Mouse (Mus musculus) megakaryocyte, adult 5-6 weeks (primary cell): ENCODE results near the gene Serpinf1. TPM values are rescaled to one million over a fixed set of nuclear protein-coding genes. Genes with fewer than 3 reads are reported as not detected.
"Not testable (repeated sequence)": the region's sequence is repeated elsewhere in the genome, so short reads cannot be mapped to it uniquely, and the experiment has no call there.

Source experiments
- ATAC-seq: 2 replicates; pipeline ENCODE4 v1.8.0; 2016; ENCODE audit warnings: mild to moderate bottlenecking, inconsistent platforms; ENCODE audit not compliant: poor library complexity, severe bottlenecking
- total RNA-seq, 2 experiments: library from RNA; stranded (forward) in 1 of 2; stranded (reverse) in 1 of 2; fragments of 153-499, 151-499 nt in 1 of 2; fragments of 221-1000, 200-1000 nt in 1 of 2; gene quantifications; 2 replicates each; pipeline versions ENCODE4 v1.2.3 to v1.2.4; 2015 to 2017

The Serpinf1 gene
- total RNA-seq, 2 experiments from 2014 or later, result 30.8 to 36.2 TPM

DNA sequence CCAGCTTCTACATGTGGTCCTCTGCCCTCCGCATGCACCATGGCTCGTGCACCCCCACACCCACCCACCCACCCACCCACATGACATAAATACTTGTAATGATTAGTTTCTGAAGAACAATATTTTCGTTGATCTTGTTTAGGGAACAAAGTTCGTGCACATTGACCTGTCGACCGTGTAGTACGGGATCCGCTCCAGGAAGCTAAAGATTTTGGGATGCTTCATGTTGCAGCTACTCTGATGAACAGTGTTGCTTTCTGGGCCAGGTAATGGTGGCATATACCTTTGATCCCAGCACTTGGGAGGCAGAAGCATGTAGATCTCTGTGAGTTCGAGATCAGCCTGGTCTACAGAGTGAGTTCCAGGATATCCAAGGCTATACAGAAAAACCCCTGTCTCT lies 1.5 kb upstream of the Serpinf1 start:
- no peak for ATAC-seq

- no peak for ATAC-seq
Observed at GRCm38 (mm10) chr11:75423091-75423490, 590 bp upstream of the Serpinf1 start.

- no peak for ATAC-seq
Observed at GRCm38 (mm10) chr11:75421375-75422012, 1.0 kb downstream of the Serpinf1 start.

DNA sequence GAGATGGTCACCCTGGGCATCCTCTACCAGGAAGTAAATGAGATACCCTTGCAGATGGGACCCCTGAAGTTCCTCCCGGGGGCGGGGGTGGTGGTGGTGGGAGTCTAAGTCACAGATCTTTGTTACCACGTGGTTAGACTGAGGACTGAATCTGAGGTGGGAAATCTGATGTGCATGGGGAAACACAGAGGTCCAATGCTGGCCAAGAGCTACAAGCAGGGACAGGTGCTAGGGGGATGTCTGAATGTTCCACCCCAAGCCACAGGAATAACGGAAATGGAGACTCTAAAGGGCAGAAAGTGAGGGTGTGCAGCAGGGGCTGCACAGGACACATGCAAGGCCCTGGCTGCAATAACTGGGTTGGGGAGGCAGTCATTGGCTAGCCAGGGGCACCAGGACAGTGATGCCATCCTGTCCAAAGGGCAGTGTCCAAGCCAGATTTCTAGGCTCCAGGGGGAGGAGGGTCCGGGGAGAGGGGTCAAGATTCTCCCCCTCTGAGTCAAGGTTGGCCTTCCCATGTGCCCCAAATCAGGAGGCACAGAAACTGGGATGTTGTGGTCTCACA lies 1.6 kb downstream of the Serpinf1 start:
- ATAC-seq, result no peak

- ATAC-seq, result no peak
Observed at GRCm38 (mm10) chr11:75420037-75420436, 2.5 kb downstream of the Serpinf1 start.

DNA sequence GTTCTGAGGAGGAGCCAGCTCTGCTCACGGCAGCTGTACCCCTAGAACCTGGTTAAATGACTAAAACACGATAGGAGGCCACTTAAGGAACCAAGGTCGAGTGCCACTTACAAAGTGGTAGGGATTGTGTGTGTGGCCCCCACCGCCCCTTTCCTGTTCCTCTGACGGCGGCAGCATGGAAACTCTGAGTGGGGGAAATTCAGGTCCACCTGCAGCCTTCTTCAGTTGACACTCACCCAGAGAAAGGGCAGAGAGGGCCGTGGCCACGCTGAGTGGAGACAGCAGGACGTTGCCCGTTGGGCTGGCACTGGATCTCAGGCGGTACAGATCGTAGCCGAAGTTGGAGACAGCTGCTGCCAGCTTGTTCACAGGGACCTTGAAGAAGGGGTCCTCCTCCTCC lies 6.5 kb downstream of the Serpinf1 start:
- no peak for ATAC-seq

- ATAC-seq, result peak; percentile 92
Observed at GRCm38 (mm10) chr11:75415096-75415495, 7.4 kb downstream of the Serpinf1 start.

DNA sequence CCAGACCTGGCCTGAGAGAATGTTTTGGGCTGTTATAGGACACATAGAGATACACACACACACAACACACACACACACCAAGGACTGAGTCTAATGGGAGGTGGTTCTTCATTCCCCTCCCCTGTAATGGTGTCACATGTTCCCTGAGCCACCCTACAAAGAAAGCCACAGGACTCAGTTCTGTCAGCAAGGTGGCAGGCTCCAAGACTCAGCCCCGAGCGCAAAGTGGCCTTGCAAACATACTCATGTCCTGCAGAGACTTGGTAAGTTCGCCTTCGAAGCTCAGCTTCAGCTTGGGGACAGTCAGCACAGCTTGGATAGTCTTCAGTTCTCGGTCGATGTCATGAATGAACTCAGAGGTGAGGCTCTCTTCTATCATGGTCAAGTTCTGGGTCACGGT lies 11.9 kb downstream of the Serpinf1 start:
- no peak for ATAC-seq

GRCm38 (mm10) chr11:75409679-75410575 lies 12.6 kb downstream of the Serpinf1 start:
- ATAC-seq, result no peak; the same call in 1 of the 2 replicates

- ATAC-seq, result peak; percentile 63
Observed at GRCm38 (mm10) chr11:75406865-75407264, 15.6 kb downstream of the Serpinf1 start.

DNA sequence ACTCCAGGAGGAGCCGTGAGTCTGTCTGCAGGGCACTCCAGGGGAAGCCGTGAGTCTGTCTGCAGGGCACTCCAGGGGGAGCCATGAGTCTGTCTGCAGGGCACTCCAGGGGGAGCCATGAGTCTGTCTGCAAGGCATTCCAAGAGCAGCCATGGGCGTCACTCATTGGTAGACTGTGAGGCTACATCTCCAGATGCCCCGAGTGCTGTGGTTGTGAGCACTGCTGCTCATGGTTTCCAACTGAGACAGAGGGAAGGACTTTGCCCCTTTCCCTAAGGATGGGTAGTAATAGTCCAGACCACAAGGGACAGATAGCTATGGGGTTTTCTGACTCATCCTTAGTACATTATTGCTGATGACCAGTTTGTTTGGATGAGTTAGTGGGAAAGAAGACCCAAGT lies 16.4 kb downstream of the Serpinf1 start:
- ATAC-seq, result no peak

DNA sequence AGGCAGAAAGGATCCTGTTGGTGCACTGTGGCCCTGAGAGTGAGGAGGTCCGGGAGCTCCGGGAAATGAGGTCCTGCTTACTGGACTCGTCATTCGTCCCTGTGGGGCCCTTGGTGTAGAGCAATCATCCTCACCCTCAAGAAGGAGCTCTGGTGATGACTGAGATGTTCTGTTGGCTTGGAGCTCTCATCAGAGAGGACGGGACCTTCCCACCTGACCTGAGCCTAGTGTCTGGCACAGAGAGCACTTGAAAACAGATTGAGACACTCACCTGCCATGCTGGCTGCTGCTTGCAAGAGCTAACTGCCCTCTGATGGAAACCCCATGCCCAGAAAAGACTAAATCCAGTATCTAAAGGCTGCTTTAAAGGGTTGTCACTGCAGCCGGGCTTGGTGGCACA lies 17.7 kb downstream of the Serpinf1 start:
- ATAC-seq, result no peak

- no peak for ATAC-seq
Observed at GRCm38 (mm10) chr11:75403301-75404052, 19.0 kb downstream of the Serpinf1 start.

DNA sequence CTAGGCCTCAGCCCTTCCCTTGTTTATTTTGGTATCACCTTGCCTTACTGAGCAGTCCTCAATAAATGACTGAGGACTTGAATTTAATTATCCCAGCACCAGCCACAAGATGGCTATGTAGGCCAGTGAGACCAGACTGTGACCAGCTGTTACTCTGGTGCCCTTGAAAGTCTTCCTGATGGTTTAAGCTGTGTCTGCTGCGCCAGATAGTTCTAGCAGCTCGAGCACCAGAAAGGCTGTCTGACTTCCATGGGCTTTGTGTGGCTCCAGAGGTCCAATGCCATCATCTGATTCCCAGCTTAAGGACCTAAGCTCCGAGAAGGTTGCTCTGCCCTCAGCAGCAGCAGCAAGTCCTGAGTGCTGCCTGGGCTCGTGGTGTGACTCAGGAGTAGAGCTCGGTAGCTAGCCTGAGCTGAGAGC lies 20.2 kb downstream of the Serpinf1 start:
- ATAC-seq, result no peak

DNA sequence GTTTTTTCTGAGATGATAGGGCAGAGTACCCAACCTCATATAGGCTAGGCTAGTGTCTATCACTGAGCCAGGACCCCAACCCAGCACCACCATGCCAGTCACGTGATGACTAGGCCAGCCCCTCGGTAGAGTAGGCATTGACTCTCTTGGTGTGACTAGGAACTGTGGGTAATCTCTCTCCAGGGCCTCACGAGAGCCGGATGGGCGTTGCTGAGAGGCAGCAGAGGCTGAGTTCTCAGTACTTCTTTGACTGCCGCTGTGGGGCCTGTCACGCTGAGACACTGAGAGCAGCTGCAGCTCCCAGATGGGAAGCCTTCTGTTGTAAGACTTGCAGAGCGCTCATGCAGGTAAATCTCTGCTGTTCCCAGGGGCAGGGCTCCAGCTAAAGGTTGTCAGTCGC lies 22.4 kb downstream of the Serpinf1 start:
- ATAC-seq, result no peak

DNA sequence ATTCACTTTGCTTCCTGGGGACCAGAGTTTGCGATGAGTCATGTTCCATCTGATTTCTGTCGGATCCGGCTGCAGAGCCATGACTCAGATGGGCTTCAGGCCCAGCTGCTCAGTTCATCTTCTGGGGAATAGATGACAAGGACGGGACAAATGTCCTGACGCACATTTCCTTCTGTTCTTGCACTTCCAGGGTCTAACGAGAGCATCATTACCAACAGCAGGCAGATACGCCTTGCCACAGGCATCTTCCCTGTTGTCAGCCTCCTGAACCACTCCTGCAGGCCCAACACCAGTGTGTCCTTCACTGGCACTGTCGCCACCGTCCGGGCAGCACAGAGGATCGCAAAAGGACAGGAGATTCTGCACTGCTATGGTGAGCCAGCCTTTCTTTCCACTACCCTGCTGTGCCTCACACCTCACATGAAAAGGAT lies 23.1 kb downstream of the Serpinf1 start:
- ATAC-seq, result no peak

DNA sequence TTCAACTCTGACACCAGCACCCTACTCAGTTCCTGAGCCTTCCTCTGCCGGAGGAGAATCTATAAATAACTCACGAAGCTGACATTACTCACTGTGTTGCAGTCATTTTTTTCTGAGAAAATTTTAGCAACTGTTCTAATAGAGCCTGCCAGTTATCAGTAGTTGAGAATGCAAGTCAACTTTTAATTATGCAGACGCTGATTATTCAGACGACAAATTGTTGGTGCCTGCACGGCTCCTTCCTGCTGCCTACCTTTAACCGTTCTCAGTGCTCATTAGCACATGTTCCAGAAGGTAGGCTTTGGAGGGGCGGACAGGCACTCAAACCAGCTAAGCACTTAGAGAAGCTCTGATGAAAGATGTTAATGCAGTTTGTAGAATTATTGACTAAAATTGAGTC lies 25.0 kb downstream of the Serpinf1 start:
- ATAC-seq, result no peak

DNA sequence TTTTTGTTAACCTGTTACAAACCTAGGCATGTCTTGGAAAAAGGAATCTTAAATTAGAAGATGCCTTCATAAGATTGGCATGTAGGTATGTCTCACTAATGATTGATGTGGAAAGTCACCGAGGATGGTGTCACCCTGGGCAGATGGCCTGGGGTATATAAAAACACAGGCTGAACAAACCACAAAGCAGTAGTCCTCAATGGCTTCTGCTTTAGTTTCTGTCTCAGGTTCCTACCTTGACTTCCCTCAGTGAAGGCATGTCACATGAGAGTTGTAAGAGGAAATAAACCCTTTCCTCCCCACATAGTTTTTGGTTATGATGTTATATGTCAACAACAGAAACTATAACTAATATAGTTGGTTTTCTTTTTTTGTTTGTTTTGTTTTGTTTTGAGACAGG lies 26.9 kb downstream of the Serpinf1 start:
- no peak for ATAC-seq

- ATAC-seq, result not testable (repeated sequence)
Observed at GRCm38 (mm10) chr11:75383529-75383928, 39.0 kb downstream of the Serpinf1 start.

DNA sequence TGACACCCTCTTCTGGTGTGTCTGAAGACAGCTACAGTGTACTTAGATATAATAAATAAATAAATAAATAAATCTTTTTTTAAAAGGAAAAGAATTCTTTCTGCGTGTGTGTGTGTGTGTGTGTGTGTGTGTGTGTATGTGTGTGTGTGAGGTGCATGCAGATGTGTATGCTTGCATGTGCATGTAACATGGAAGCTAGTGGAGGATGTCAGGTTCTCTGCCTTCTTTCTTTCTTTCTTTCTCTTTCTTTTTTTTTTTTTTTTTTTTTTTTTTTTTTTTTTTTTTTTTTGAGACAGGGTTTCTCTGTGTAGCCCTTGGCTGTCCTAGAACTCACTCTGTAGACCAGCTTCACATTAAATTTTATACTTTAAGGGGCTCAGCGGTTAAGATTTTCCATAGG lies 43.7 kb downstream of the Serpinf1 start:
- ATAC-seq, result not testable (repeated sequence)

DNA sequence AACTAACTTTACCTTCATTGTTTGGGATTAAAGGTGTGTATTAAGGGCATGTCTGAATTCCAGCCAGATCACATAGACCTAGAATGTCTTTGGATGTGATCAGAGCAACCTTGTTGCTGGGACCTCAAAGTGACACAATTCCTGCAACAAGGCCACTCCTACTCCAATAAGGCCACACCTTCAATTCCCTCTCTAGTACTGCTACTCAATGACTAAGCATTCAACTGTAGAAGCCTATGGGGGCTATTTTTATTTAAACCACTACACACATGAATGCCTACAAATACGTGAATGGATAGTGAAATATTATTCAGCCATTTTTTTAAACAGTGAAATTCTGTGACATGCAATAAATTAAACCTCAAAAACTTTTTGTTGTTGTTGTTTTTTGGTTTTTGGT lies 45.4 kb downstream of the Serpinf1 start:
- no peak for ATAC-seq
